Mouse (Mus musculus): Measurements from ENCODE around the gene Gm11733.

Gm11733 gene

DNA sequence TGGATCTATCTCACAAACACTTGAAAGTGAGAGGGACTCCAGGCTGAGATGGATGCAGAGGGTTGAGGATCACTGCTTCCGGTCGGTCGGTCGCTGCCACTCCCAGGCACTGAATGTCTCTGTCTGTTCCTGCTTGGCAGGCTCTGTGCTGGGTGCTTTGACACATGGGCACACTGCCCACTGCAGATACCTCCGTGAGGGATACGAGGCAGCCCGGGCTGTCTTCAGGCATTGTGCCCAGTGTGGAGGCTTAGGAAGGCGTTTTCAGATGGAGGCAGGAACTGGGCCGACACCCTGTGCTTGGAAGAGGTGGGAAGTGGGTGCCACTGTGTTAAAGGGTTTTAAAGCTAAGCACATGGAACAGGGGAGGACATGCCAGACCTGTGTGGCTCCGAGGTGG lies 50.7 kb downstream of the Gm11733 start:
- no peak for DNase-seq (ENCODE audit: low read depth in 1 of 2, low spot score in 2 of 2)

DNA sequence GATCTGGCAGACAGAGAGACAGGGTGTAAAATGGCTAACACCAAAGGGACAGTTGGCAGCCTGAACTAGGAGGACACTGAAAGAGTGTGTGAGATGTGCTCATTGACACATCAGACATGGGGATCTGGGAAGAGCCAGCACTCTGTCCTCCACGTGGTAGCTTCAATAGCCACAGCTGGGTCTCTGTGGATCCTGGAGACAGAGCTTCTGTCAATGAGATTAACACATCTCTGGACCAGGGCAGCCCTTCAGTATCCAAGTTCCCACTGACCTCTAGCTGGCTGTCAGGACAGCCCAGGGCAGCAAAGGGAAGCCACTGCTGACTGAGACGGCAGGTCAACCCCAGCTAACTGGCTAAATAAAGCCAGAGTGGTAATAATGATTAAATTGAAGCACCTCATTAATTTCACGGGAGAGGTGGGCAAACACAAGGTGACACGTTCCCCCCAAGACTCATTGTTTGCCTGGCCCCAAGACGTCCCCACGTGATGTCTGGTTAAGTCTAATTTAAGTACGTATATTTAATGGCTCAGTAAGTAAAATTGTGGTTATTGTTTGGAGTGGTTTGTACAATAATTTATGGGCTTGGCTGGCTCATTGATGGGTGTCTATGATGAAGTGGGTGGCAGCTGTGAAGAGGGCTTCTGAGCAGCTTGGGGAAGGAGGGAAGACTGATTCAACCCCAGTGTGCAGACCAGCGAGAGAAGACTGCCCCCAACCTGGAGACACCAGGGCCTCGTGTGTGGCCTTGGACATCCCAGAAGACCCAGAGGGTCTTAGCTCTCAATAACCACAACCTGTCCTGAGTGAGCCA lies 51.5 kb downstream of the Gm11733 start:
- DNase-seq (ENCODE audit: low read depth in 1 of 2, low spot score in 2 of 2) = no peak

DNA sequence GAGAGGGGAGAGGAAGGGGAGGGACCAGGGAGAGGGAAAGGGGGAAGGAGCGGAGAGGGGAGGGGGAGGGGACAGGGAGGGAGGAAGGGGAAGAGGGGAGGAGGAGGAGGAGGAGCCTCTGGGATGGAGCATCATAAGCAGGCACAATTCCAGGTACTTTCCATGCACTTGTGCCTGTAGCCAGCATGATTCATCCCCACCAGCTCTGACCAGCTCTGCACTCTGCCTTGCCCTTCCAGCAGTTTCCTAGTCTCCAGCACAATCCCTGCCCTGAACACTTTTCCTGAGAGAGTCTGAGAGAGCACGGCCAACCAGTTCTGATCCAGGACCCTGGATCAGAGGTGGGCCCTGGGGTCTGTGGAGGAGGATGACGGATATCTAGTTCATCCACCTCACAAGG lies 52.4 kb downstream of the Gm11733 start:
- no peak for DNase-seq (ENCODE audit: low read depth in 1 of 2, low spot score in 2 of 2)

All from monocyte, adult 2 months (primary cell).